Mouse (Mus musculus): ENCODE data around the gene Wdr25.

Gene Wdr25

DNA sequence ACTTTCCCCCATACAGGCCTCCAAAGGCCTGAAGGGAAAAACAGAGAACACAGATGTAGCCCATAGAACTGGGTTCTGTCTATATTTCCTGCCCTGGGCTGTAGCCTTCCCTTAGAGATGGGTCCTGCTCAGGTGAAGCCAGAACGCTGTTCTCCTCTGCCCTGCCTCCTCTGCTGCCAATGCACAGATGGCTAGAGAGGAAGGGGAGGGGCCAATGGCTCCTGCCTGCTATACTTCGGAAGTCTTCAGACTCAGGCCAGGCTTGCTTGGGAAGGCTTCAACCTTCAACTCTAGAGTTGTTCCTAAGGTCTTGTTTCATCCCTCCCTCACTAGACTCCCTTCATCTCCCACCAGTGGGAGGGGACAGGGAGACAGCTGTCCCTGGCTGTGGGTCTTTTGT, 176.3 kb downstream of the Wdr25 start:
- no peak for DNase-seq

DNA sequence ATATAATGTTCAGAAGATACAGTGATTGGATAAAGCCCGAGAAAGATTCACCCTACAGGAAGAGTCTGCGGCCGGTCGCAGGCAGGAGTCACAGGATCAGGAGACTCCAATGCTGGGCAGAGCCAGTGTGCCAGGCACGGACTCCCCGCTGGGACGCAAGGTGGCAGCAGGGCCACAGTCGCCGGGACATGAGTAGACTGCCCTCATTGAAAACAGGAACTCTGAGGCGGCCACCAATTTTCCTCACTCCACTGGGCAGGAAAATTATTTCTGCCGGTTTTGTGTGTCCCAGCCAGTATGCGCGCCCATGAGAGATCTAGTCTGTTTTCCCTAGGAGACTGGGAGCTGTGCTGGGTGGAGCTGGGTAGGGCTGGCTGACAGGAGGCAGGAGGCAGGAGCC, 177.8 kb downstream of the Wdr25 start:
- peak; percentile 36 to 60 for DNase-seq

DNA sequence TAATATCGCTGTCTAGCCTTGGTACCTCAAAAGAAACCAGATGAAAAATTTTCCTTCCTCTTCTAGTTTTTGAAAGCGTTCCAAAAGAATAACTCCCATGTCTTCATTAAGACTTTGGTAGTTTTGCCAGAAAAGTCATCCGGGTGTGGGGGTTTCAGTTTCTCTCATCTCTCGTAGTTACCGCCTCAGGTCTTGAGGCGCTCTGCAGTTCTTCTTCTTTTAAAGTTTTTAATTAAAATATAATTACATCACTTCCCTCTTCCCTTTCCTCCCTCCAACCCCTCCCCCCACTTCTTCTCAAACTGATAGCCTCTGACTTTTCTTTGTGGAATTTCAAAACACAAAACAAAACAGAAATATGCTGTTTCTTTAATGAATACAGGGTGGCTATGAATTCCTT, 180.7 kb downstream of the Wdr25 start:
- no peak for DNase-seq

DNA sequence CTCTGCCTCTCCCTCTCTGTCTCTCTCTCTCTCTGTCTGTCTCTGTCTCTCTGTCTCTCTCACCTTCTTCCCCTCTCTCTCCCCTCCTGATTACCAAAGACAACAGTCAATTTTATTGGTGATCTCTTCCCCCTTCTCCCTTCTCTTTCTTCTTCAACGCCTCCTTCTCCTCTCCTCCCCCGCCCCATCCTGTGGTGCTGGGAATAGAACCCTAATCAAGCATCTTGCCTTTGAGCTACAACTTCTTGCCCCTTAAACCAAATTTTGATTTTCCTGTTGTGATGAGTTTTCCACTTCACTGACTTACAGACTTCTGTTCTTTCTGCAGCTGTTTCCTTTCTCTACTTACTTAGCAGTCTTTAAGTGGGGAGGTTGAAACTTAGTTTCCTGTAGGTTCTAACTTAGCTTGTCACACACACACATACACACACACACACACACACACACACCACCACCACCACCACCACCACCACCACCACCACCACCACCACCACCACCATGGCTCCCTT, 181.4 kb downstream of the Wdr25 start:
- no peak for DNase-seq

DNA sequence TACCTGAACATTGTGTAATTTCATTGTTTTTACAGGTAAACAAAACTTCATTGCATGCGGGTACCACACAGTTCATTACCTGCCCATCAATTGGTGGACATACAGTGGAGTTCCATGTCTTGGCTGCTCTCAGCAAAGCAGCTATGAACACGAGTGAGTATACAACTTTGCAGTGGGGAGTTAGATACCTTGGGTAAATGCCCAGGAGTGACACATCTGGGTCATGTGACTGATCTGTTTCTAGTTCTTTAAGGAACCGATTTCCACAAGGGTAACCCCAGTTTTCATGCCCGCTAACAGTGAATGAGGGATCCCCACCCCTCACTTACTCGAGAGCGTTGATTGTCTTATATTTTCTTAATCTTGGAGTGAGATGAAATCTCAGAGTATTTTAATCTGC, 183.6 kb downstream of the Wdr25 start:
- no peak for DNase-seq
